Mouse (Mus musculus) hindbrain, embryonic 15.5 days (tissue): ENCODE results near the gene Ckap4. TPM values are rescaled to one million over a fixed set of nuclear protein-coding genes. Genes with fewer than 3 reads are reported as not detected.
A peak's percentile ranks its signal among the peaks of the same experiment; 100 is the strongest.
"Not testable (repeated sequence)": the region's sequence is repeated elsewhere in the genome, so short reads cannot be mapped to it uniquely, and the experiment has no call there.

Experiments used
- ATAC-seq: fragments of 200-750 bp; cut with Nextera tagmentation; 2 replicates; pipeline ENCODE4 v1.8.0; 2017; ENCODE audit warnings: low read depth, moderate number of reproducible peaks, moderate TSS enrichment; ENCODE audit not compliant: low FRiP score
- H3K27ac ChIP-seq: fragments of 300-500 bp; sonication (generic); replicated peaks from 2 replicates; pipeline ENCODE4 v1.5.1; 2015; ENCODE audit warnings: mild to moderate bottlenecking, inconsistent platforms
- H3K27me3 ChIP-seq: fragments of 300-500 bp; sonication (generic); 2 replicates; pipeline ENCODE4 v1.6.1; 2015; ENCODE audit warnings: control low read depth, inconsistent platforms
- H3K36me3 ChIP-seq: fragments of 300-500 bp; sonication (generic); 2 replicates; pipeline ENCODE4 v1.6.1; 2015; ENCODE audit warnings: control low read depth, inconsistent platforms
- H3K4me1 ChIP-seq: fragments of 300-500 bp; sonication (generic); replicated peaks from 2 replicates; pipeline ENCODE4 v1.6.1; 2015; ENCODE audit warnings: control low read depth, inconsistent platforms
- H3K4me2 ChIP-seq: fragments of 300-500 bp; sonication (generic); 2 replicates; pipeline ENCODE4 v1.6.1; 2015; ENCODE audit warnings: moderate library complexity, mild to moderate bottlenecking, inconsistent platforms
- H3K4me3 ChIP-seq: fragments of 300-500 bp; sonication (generic); 2 replicates; pipeline ENCODE4 v1.5.1; 2015; ENCODE audit warnings: mild to moderate bottlenecking, inconsistent platforms
- H3K9ac ChIP-seq: fragments of 300-500 bp; sonication (generic); 2 replicates; pipeline ENCODE4 v1.6.1; 2015; ENCODE audit warnings: inconsistent platforms
- H3K9me3 ChIP-seq: fragments of 300-500 bp; sonication (generic); 2 replicates; pipeline ENCODE4 v1.6.1; 2016; ENCODE audit warnings: control low read depth, inconsistent platforms
- WGBS: fragments of 180-500 bp; shearing (Covaris S2); methylation state at CpG from one replicate; pipeline ENCODE4 v1.1.7; 2015; 5-methylcytosine and 5-hydroxymethylcytosine counted together
- polyA plus RNA-seq: library from polyadenylated mRNA; unstranded; fragments of >200 nt; fragmentation: Nextera tagmentation; extraction: Ambion mirVana; gene quantifications from 2 replicates; pipeline ENCODE4 v1.2.1, GENCODE M21; 2015

Gene Ckap4
- polyA plus RNA-seq, 1 experiment from 2014 or later = 59.2 TPM

DNA sequence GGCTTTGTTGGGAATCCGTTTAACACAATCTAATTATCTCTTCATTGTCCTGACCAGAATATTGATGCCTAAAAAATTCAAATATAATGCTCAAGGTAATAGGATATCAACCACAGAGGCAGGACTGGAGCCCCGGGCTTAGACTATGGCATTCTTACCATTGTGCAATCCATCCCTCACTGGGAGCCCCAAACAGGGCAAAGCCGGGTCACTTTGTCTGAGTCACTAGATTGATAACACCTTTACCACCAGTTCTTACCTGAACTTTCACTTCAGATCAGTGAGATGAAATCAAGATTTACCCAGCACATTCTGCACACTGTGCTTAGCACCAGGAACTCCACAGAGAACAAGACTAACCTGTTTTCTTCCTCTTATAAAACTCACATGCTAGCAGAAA lies 50.3 kb downstream of the Ckap4 start:
- Histone ChIP-seq H3K4me3 (no peak overlapping the region), H3K4me2 (no peak overlapping the region), H3K9me3 (no peaks in the 10 kb centered on the region), H3K9ac (no peak overlapping the region), H3K36me3 (no peaks in the 10 kb centered on the region), H3K27ac (no peak overlapping the region), H3K4me1 (peaks cover 8% of the 10 kb centered on the region; the same call in 1 of the 2 replicates), H3K27me3 (no peaks in the 10 kb centered on the region)
- WGBS = 85% methylated on average over 3 of the region's 3 CpGs
- ATAC-seq = no peak

DNA sequence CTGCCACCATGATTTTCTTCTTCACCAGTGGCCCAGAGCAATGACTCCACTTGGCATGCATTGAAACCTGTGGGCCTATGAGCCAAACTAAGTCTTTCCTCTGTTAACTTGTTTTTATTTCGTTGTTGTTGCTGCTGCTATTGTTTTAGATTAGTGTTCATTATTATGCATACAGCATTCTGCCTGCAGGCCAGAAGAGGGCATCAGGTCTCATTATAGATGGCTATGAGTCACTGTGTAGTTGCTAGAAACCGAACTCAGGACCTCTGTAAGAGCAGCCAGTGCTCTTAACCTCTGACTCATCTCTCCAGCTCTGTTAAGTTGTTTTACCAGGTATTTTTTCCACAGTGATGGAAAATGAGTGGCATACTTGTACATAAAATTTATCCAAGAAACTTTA lies 50.8 kb downstream of the Ckap4 start:
- H3K9ac ChIP-seq = no peak overlapping the region
- WGBS = 75% methylated on average over 2 of the region's 2 CpGs
- no peak overlapping the region for H3K27ac ChIP-seq
- ATAC-seq = no peak
- peaks cover 8% of the 10 kb centered on the region; the same call in 1 of the 2 replicates for H3K4me1 ChIP-seq
- no peak overlapping the region for H3K4me2 ChIP-seq
- H3K9me3 ChIP-seq = no peaks in the 10 kb centered on the region
- no peak overlapping the region for H3K4me3 ChIP-seq
- H3K27me3 ChIP-seq = no peaks in the 10 kb centered on the region
- no peaks in the 10 kb centered on the region for H3K36me3 ChIP-seq

DNA sequence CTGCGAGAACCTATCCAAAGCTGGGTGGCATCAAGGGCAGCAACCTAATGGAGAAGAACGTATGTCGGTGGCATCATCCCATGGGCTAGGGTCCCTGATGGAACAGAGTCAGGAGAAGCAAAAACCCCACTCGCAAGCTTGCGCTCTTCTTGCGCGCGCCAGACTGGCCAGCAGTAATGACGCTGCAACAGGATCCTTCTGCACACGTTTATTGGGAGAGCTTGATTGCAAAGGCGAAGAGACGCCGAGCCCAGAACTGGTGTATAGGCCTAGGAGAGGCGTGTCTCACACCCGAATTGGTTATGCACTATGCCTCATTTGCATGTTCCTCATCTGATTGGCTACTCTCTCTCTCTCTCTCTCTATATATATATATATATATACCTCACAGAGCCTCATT lies 51.4 kb downstream of the Ckap4 start:
- not testable (repeated sequence) for ATAC-seq, H3K4me2 ChIP-seq, H3K36me3 ChIP-seq, H3K4me3 ChIP-seq, H3K9ac ChIP-seq, H3K27me3 ChIP-seq, H3K27ac ChIP-seq, H3K9me3 ChIP-seq
- 92% methylated on average over 15 of the region's 15 CpGs for WGBS
- peaks cover 13% of the 10 kb centered on the region; the same call in 1 of the 2 replicates for H3K4me1 ChIP-seq

DNA sequence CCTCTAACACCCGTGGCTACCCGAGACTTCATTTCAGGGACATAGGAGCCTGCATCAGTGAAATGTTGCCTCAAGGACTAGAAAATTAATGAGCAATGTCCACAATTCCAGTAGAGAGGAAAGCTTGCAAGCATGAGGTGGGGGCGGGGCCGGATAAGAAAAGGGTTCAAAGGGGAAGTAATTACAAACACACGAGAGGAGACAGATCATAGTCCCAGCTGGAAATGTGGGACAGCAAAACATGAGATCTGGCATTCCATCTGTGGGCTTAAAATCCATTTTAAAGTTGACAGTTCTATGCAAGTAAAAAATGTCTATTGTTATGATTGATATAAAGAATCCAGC lies 52.6 kb downstream of the Ckap4 start:
- WGBS = 44% methylated on average over 5 of the region's 5 CpGs
- no peak overlapping the region for H3K27ac ChIP-seq
- no peak overlapping the region for H3K9ac ChIP-seq
- no peak overlapping the region for H3K4me2 ChIP-seq
- H3K9me3 ChIP-seq = no peaks in the 10 kb centered on the region
- no peaks in the 10 kb centered on the region for H3K36me3 ChIP-seq
- H3K27me3 ChIP-seq = no peaks in the 10 kb centered on the region
- H3K4me3 ChIP-seq = no peak overlapping the region
- ATAC-seq = no peak
- peaks cover 13% of the 10 kb centered on the region; the same call in 1 of the 2 replicates for H3K4me1 ChIP-seq

DNA sequence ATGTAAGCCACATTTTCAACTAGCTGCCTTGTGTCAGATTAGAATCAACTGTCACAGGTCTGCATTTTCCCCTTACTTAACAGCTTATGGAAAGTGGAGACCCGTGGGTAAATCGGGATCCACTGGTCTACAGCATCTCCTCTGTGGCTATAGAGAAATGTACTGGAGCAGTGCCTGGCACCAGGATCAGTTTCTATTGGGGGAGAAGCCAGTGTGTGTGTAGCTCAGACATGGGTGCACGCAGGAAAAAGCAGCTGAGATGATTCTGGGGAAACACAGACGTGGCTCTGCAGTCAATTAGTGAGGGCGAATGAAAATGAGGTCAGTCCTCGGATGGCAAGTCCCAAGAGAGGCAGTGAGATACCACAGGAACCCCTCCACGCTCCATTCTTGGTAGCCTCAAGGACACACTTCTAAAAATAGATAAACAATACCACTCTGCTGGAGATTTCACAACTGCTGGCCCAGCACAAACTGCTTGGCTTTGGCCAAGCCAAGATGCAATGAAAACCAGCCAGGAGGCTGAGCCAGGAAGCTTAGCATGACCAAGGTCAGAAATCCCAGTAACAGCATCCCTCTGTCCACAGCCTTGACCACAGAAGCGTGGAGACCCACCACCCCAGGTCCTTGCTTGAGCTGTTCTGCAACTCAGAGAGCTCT lies 53.1 kb downstream of the Ckap4 start:
- WGBS = 51% methylated on average over 8 of the region's 8 CpGs
- no peaks in the 10 kb centered on the region for H3K27me3 ChIP-seq
- no peak for ATAC-seq
- H3K9ac ChIP-seq = no peak overlapping the region
- no peak overlapping the region for H3K4me3 ChIP-seq
- H3K36me3 ChIP-seq = no peaks in the 10 kb centered on the region
- 0 out of 2 replicates have a peak overlapping the region, but pooled peaks have one; percentile 0 for H3K27ac ChIP-seq
- peaks cover 13% of the 10 kb centered on the region; the same call in 1 of the 2 replicates for H3K4me1 ChIP-seq
- no peaks in the 10 kb centered on the region for H3K9me3 ChIP-seq
- no peak overlapping the region for H3K4me2 ChIP-seq

DNA sequence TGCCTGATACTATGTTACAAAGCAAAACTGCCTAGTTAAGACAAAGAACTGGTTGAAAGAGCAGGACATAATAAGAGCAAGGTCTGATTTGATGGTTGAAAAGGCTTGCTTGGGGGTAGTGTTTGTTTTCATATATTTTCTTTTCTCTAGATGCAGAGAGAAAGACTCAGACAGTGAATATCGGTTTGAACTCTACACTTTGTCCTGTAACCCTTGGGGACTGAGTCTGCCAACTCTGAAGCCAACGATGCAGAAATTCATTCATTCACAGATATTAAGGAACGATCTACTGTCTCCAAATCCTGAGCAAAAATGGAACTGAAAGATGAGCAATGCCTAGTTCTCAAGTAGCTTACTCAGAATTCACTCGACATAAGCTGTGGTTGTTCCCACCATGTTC lies 53.7 kb downstream of the Ckap4 start:
- Histone ChIP-seq H3K27ac (no peak overlapping the region), H3K4me2 (no peak overlapping the region), H3K36me3 (no peaks in the 10 kb centered on the region), H3K9ac (no peak overlapping the region), H3K9me3 (no peaks in the 10 kb centered on the region), H3K4me3 (no peak overlapping the region), H3K27me3 (no peaks in the 10 kb centered on the region), H3K4me1 (peaks cover 13% of the 10 kb centered on the region; the same call in 1 of the 2 replicates)
- no peak for ATAC-seq
- WGBS = 34% methylated on average over 4 of the region's 4 CpGs

DNA sequence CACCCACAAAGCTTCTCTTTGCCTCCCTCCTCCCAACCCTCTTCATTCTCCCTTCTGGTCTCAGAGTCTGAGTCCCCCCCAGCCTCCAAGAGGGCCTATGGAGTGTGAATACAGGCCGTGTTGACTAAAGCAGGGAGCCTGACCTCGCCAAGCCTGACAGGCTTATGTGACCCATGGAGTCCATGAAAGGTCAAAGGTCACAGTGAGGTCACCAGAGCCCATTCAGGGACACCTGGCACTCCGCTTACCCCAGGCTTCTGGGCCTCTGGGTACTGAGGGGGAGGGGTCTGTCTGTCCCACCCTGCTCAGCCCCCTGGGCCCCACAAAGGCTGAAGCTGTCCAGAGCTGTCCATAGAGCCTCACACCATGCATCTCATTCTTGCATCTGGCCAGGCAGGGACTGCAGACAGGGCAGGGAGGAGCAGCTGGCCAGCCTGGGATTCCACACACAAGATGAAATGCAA lies 56.2 kb downstream of the Ckap4 start:
- H3K36me3 ChIP-seq = no peaks in the 10 kb centered on the region
- no peak overlapping the region for H3K4me2 ChIP-seq
- 0 out of 2 replicates have a peak, but pooled peaks have one; percentile 42 for ATAC-seq
- no peaks in the 10 kb centered on the region for H3K9me3 ChIP-seq
- WGBS = 8% methylated on average over 3 of the region's 3 CpGs
- peaks cover 13% of the 10 kb centered on the region; the same call in 1 of the 2 replicates for H3K4me1 ChIP-seq
- H3K27ac ChIP-seq = no peak overlapping the region
- H3K27me3 ChIP-seq = no peaks in the 10 kb centered on the region
- H3K4me3 ChIP-seq = no peak overlapping the region
- no peak overlapping the region for H3K9ac ChIP-seq

DNA sequence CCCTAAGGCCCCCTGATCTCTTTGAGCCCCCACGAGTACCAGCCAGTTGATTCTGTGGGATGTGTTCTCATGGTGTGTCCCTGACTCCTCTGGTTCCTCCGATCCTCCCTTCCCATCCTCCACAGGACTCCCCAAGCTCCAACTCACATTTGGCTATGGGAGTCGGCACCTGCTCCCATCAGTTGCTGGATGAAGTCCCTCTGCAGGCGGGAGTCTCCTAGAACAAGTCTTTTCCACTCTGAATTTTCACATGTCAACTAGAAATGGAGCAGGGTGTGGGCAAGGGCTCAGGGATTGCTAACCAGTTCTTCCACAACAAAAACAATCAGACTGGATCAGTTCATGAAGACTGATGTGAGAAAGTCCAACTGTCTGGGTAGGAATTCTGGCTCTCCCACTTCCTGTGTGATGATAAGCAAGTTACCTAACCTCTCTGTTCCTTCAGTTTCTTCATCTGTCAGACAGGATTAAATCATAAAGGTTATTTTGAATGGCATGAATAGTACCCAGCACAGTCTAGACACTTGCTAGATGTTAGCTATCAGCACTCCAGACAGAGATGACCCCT lies 56.7 kb downstream of the Ckap4 start:
- Histone ChIP-seq H3K36me3 (no peaks in the 10 kb centered on the region), H3K27ac (no peak overlapping the region), H3K9me3 (no peaks in the 10 kb centered on the region), H3K9ac (no peak overlapping the region), H3K4me3 (no peak overlapping the region), H3K4me2 (no peak overlapping the region), H3K27me3 (no peaks in the 10 kb centered on the region), H3K4me1 (peaks cover 13% of the 10 kb centered on the region; the same call in 1 of the 2 replicates)
- no peak for ATAC-seq
- WGBS = 23% methylated on average over 4 of the region's 4 CpGs

Other genes with a start within 250 kb of the Ckap4 start
- 4.5 and 5.2 TPM in 2 replicates for gene Nuak1, start 93.5 kb downstream of the Ckap4 start, polyA plus RNA-seq
- 21.7 and 23.8 TPM in 2 replicates for gene Tcp11l2, start 42.6 kb upstream of the Ckap4 start, polyA plus RNA-seq
- gene Polr3b, start 88.2 kb upstream of the Ckap4 start, polyA plus RNA-seq = 13.7 and 15.0 TPM in 2 replicates
- gene Rfx4, start 222.0 kb upstream of the Ckap4 start, polyA plus RNA-seq = 18.0 and 23.7 TPM in 2 replicates